Mouse (Mus musculus) liver, embryonic 14.5 days (tissue): ENCODE results near the gene Tmc6.

Experiments used
- CTCF ChIP-seq: IDR thresholded peaks from 2 replicates; pipeline ENCODE4 v1.5.1; 2016; ENCODE audit warnings: antibody characterized with exemption, low read depth, control low read depth
- EP300 ChIP-seq: IDR thresholded peaks from 2 replicates; pipeline ENCODE4 v1.6.1; 2016; ENCODE audit warnings: antibody characterized with exemption, low read depth

GRCm38 (mm10) chr11:117786294-117786693 is 4.3 kb upstream of the Tmc6 start:
- peak; percentile 91 for TF ChIP-seq CTCF
- no peak for TF ChIP-seq EP300
